Mouse (Mus musculus) stomach, postnatal 0 days (tissue): ENCODE data around the gene Glrb. TPM values are rescaled to one million over a fixed set of nuclear protein-coding genes. Genes with fewer than 3 reads are reported as not detected.
A peak's percentile ranks its signal among the peaks of the same experiment; 100 is the strongest.

Experiments used
- ATAC-seq: fragments of 200-750 bp; cut with Nextera tagmentation; 2 replicates; pipeline ENCODE4 v1.8.0; 2017; ENCODE audit not compliant: low FRiP score, low TSS enrichment
- DNase-seq: peaks from one replicate; pipeline ENCODE4 v3.0.0-alpha.2; 2016; ENCODE audit warnings: low spot score
- H3K27ac ChIP-seq: fragments of 300-500 bp; sonication (generic); replicated peaks from 2 replicates; pipeline ENCODE4 v1.5.1; 2014; ENCODE audit warnings: mild to moderate bottlenecking, control low read depth
- H3K27me3 ChIP-seq: fragments of 300-500 bp; sonication (generic); 2 replicates; pipeline ENCODE4 v1.6.1; 2014; ENCODE audit warnings: low read length; ENCODE audit not compliant: control insufficient read depth, insufficient read depth
- H3K36me3 ChIP-seq: fragments of 300-500 bp; sonication (generic); 2 replicates; pipeline ENCODE4 v1.6.1; 2014; ENCODE audit warnings: low read length, mixed read lengths; ENCODE audit not compliant: control insufficient read depth, insufficient read depth
- H3K4me1 ChIP-seq: fragments of 300-500 bp; sonication (generic); replicated peaks from 2 replicates; pipeline ENCODE4 v1.6.1; 2014; ENCODE audit warnings: antibody characterized with exemption; ENCODE audit not compliant: control insufficient read depth, insufficient read depth
- H3K4me2 ChIP-seq: fragments of 300-500 bp; sonication (generic); replicated peaks from 2 replicates; pipeline ENCODE4 v1.6.1; 2014; ENCODE audit warnings: low read depth, mild to moderate bottlenecking, control low read depth, moderate library complexity
- H3K4me3 ChIP-seq: fragments of 300-500 bp; sonication (generic); 2 replicates; pipeline ENCODE4 v1.5.1; 2014; ENCODE audit warnings: low read depth, low read length, control low read depth
- H3K9ac ChIP-seq: fragments of 300-500 bp; sonication (generic); 2 replicates; pipeline ENCODE4 v1.6.1; 2014; ENCODE audit warnings: mild to moderate bottlenecking, low read length, control low read depth, mixed read lengths
- H3K9me3 ChIP-seq: fragments of 300-500 bp; sonication (generic); 2 replicates; pipeline ENCODE4 v1.6.1; 2016; ENCODE audit warnings: low read length; ENCODE audit not compliant: control insufficient read depth
- CTCF ChIP-seq: IDR thresholded peaks from 2 replicates; pipeline ENCODE4 v1.5.1; 2016; ENCODE audit warnings: antibody characterized with exemption, low read depth, mild to moderate bottlenecking, moderate library complexity
- EP300 ChIP-seq: optimal IDR thresholded peaks from 2 replicates; pipeline ENCODE3; 2016; ENCODE audit warnings: antibody characterized with exemption
- WGBS: fragments of 180-500 bp; shearing (Covaris S2); extraction: QIAGEN DNeasy Blood & Tissue Kit; methylation state at CpG from one replicate; pipeline ENCODE4 v1.1.7; 2014; 5-methylcytosine and 5-hydroxymethylcytosine counted together
- polyA plus RNA-seq: library from polyadenylated mRNA; unstranded; fragments of >200 nt; fragmentation: Nextera tagmentation; extraction: Ambion mirVana; gene quantifications from 2 replicates; pipeline ENCODE4 v1.2.1, GENCODE M21; 2015

Gene Glrb
- polyA plus RNA-seq, 1 experiment from 2014 or later, result 0.92 TPM

- DNase-seq, result no peak
- Histone ChIP-seq H3K9me3 (no peaks in the 10 kb centered on the region), H3K4me2 (no peak overlapping the region), H3K4me1 (no peaks in the 10 kb centered on the region), H3K36me3 (no peaks in the 10 kb centered on the region), H3K27ac (no peak overlapping the region), H3K27me3 (no peaks in the 10 kb centered on the region), H3K9ac (no peak overlapping the region), H3K4me3 (no peak overlapping the region)
- no peak for ATAC-seq
- 63% methylated on average over 3 of the region's 3 CpGs for WGBS
- TF ChIP-seq CTCF (no peak), EP300 (no peak)
Observed at GRCm38 (mm10) chr3:80812237-80812636, 101.2 kb downstream of the Glrb start.

- H3K9me3 ChIP-seq, result no peaks in the 10 kb centered on the region
- H3K36me3 ChIP-seq, result no peaks in the 10 kb centered on the region
- no peak for DNase-seq
- H3K4me1 ChIP-seq, result no peaks in the 10 kb centered on the region
- ATAC-seq, result no peak
- TF ChIP-seq EP300 (no peak), CTCF (peak; percentile 62)
- peaks cover 3% of the 10 kb centered on the region; the same call in 1 of the 2 replicates for H3K27me3 ChIP-seq
- H3K9ac ChIP-seq, result no peak overlapping the region
- no peak overlapping the region for H3K4me3 ChIP-seq
- H3K27ac ChIP-seq, result no peak overlapping the region
- 8% methylated on average over 1 of the region's 1 CpGs for WGBS
- no peak overlapping the region for H3K4me2 ChIP-seq
Observed at GRCm38 (mm10) chr3:80805327-80805726, 108.1 kb downstream of the Glrb start.

GRCm38 (mm10) chr3:80803811-80804210 is 109.6 kb downstream of the Glrb start:
- 72% methylated on average over 1 of the region's 1 CpGs for WGBS
- H3K4me3 ChIP-seq, result no peak overlapping the region
- ATAC-seq (no peak), DNase-seq (no peak)
- no peaks in the 10 kb centered on the region for H3K4me1 ChIP-seq
- no peak overlapping the region for H3K9ac ChIP-seq
- H3K27ac ChIP-seq, result no peak overlapping the region
- H3K4me2 ChIP-seq, result no peak overlapping the region
- H3K27me3 ChIP-seq, result peaks cover 3% of the 10 kb centered on the region; the same call in 1 of the 2 replicates
- H3K9me3 ChIP-seq, result no peaks in the 10 kb centered on the region
- H3K36me3 ChIP-seq, result no peaks in the 10 kb centered on the region
- TF ChIP-seq CTCF (no peak), EP300 (no peak)

- WGBS, result 59% methylated on average over 8 of the region's 8 CpGs
- no peak overlapping the region for H3K27ac ChIP-seq
- H3K4me3 ChIP-seq, result no peak overlapping the region
- no peak for ATAC-seq
- H3K27me3 ChIP-seq, result peaks cover 3% of the 10 kb centered on the region; the same call in 1 of the 2 replicates
- no peak overlapping the region for H3K4me2 ChIP-seq
- no peak for DNase-seq
- no peaks in the 10 kb centered on the region for H3K36me3 ChIP-seq
- H3K4me1 ChIP-seq, result no peaks in the 10 kb centered on the region
- no peaks in the 10 kb centered on the region for H3K9me3 ChIP-seq
- no peak overlapping the region for H3K9ac ChIP-seq
- TF ChIP-seq CTCF, result no peak
- TF ChIP-seq EP300, result no peak
Observed at GRCm38 (mm10) chr3:80803211-80803610, 110.2 kb downstream of the Glrb start.

GRCm38 (mm10) chr3:80802596-80803081 is 110.8 kb downstream of the Glrb start, which contains the start of gene Gria2:
TSS of gene Gria2 (minus strand) at chr3:80802835.
- ATAC-seq (peak; percentile 80; the same call in 1 of the 2 replicates), DNase-seq (peak; percentile 77)
- Histone ChIP-seq H3K4me1 (no peaks in the 10 kb centered on the region), H3K27ac (no peak within 1 kb of the TSS), H3K4me2 (peak within 1 kb of the TSS; percentile 43), H3K9me3 (no peaks in the 10 kb centered on the region), H3K27me3 (peaks cover 3% of the 10 kb centered on the region; the same call in 1 of the 2 replicates), H3K4me3 (peak within 1 kb of the TSS; percentile 28), H3K9ac (no peak within 1 kb of the TSS), H3K36me3 (no peaks in the 10 kb centered on the region)
- no peak for TF ChIP-seq CTCF
- TF ChIP-seq EP300, result no peak
- 1% methylated on average over 27 of the region's 35 CpGs for WGBS

- H3K4me1 ChIP-seq, result no peaks in the 10 kb centered on the region
- H3K27me3 ChIP-seq, result peaks cover 3% of the 10 kb centered on the region; the same call in 1 of the 2 replicates
- no peak for ATAC-seq
- H3K4me2 ChIP-seq, result no peak overlapping the region
- H3K36me3 ChIP-seq, result no peaks in the 10 kb centered on the region
- no peaks in the 10 kb centered on the region for H3K9me3 ChIP-seq
- TF ChIP-seq CTCF (no peak), EP300 (no peak)
- 29% methylated on average over 6 of the region's 6 CpGs for WGBS
- DNase-seq, result no peak
- H3K27ac ChIP-seq, result no peak overlapping the region
- no peak overlapping the region for H3K9ac ChIP-seq
- H3K4me3 ChIP-seq, result no peak overlapping the region
Observed at GRCm38 (mm10) chr3:80801827-80802310, 111.6 kb downstream of the Glrb start.
